Mouse (Mus musculus) skeletal muscle tissue, adult 2 months (tissue): ENCODE data around the gene Epha8.

Experiments used
- DNase-seq: peaks from one replicate; pipeline ENCODE4 v3.0.0-alpha.2; 2012; ENCODE audit warnings: low read depth, low spot score

Epha8 gene

GRCm38 (mm10) chr4:136956751-136957446 lies at the start of gene Epha8:
Gene Epha8, minus strand, starts transcription at chr4:136956816.
- DNase-seq: no peak

GRCm38 (mm10) chr4:137001825-137002224 lies 45.2 kb upstream of the Epha8 start:
- no peak for DNase-seq

GRCm38 (mm10) chr4:137001020-137001419 lies 44.4 kb upstream of the Epha8 start:
- DNase-seq: no peak

GRCm38 (mm10) chr4:136998371-136998770 lies 41.8 kb upstream of the Epha8 start:
- DNase-seq: no peak

GRCm38 (mm10) chr4:136997723-136998345 lies 41.2 kb upstream of the Epha8 start:
- DNase-seq: no peak

GRCm38 (mm10) chr4:136996933-136997332 lies 40.3 kb upstream of the Epha8 start:
- DNase-seq: no peak

- no peak for DNase-seq
Measured at GRCm38 (mm10) chr4:136995361-136995760, 38.7 kb upstream of the Epha8 start.

GRCm38 (mm10) chr4:136981993-136982695 lies 25.5 kb upstream of the Epha8 start:
- no peak for DNase-seq

- DNase-seq: peak; percentile 13
Measured at GRCm38 (mm10) chr4:136981347-136981746, 24.7 kb upstream of the Epha8 start.

- no peak for DNase-seq
Measured at GRCm38 (mm10) chr4:136980921-136981320, 24.3 kb upstream of the Epha8 start.

GRCm38 (mm10) chr4:136977244-136977643 lies 20.6 kb upstream of the Epha8 start:
- DNase-seq: no peak

GRCm38 (mm10) chr4:136970939-136971338 lies 14.3 kb upstream of the Epha8 start:
- DNase-seq: no peak

- no peak for DNase-seq
Measured at GRCm38 (mm10) chr4:136969503-136970276, 13.1 kb upstream of the Epha8 start.

GRCm38 (mm10) chr4:136969096-136969495 lies 12.5 kb upstream of the Epha8 start:
- DNase-seq: no peak

GRCm38 (mm10) chr4:136967511-136967910 lies 10.9 kb upstream of the Epha8 start:
- DNase-seq: no peak

GRCm38 (mm10) chr4:136966493-136967390 lies 10.1 kb upstream of the Epha8 start:
- no peak for DNase-seq

GRCm38 (mm10) chr4:136964990-136965421 lies 8.4 kb upstream of the Epha8 start:
- DNase-seq: no peak

GRCm38 (mm10) chr4:136962447-136962846 lies 5.8 kb upstream of the Epha8 start:
- no peak for DNase-seq

- no peak for DNase-seq
Measured at GRCm38 (mm10) chr4:136961642-136962285, 5.1 kb upstream of the Epha8 start.

- no peak for DNase-seq
Measured at GRCm38 (mm10) chr4:136960581-136960980, 4.0 kb upstream of the Epha8 start.
